Mouse (Mus musculus) erythroblast, embryonic 14.5 days (primary cell): ENCODE results near the gene Gnpnat1.

Experiments
- GATA1 ChIP-seq: IDR thresholded peaks from 2 replicates; pipeline ENCODE4 v1.6.1; 2012; ENCODE audit warnings: low read length, inconsistent platforms, mixed read lengths
- TAL1 ChIP-seq: IDR thresholded peaks from 3 replicates; pipeline ENCODE4 v1.6.1; 2012; ENCODE audit warnings: low read length, inconsistent platforms, mixed read lengths

DNA sequence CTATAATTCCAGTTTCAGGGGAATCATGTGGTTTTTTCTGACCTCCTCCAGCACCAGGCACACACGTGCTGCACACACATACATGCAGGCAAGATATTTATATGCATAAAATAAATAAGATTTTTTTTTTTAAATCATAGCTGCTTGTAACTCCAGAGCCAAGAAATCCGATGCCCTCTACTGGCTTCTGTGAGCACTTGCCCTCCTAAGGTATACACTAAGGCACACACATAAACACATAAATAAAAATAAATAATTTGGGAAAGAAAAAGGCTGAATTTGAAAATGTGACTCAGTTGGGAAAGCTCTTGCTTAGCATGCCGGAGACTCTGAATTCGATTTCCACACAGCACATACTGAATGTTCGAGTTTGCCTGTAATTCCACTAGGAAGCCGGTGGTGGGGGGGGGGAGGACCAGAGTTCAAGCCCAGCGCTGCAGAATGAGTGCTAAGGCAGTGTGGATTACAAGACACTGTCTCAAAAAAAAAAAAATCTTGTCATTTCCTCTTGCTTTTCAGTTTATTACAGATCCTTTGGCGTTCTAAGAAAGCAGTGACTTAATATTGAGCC, 75.6 kb downstream of the Gnpnat1 start:
- TF ChIP-seq GATA1 (no peak), TAL1 (no peak)
